Mouse (Mus musculus) MEL (cell line): Measurements from ENCODE around the gene Sptssa.

Source experiments
- CTCF ChIP-seq, 3 experiments: IDR thresholded peaks in 2 of 3; conservative IDR thresholded peaks in 1 of 3; 2 replicates each; pipeline ENCODE4 v1.5.1; 2011 to 2012; ENCODE audit warnings: low read length in 3 of 3, low read depth in 2 of 3, mild to moderate bottlenecking in 2 of 3, improper control_type of control experiment in 1 of 3, inconsistent platforms in 1 of 3, mixed read lengths in 1 of 3, moderate library complexity in 1 of 3; ENCODE audit not compliant: control insufficient read depth in 1 of 3, insufficient read depth in 1 of 3, poor library complexity in 1 of 3, severe bottlenecking in 1 of 3
- E2F4 ChIP-seq: IDR thresholded peaks from 2 replicates; pipeline ENCODE4 v1.6.1; 2011; ENCODE audit warnings: low read depth, low read length, improper control_type of control experiment, borderline replicate concordance
- EP300 ChIP-seq, 2 experiments: IDR thresholded peaks; 2 replicates each; pipeline ENCODE4 v1.6.1; 2011; ENCODE audit warnings: improper control_type of control experiment in 2 of 2, low read length in 2 of 2, low read depth in 1 of 2, mild to moderate bottlenecking in 1 of 2
- HCFC1 ChIP-seq: IDR thresholded peaks from 2 replicates; pipeline ENCODE4 v1.6.1; 2012; ENCODE audit warnings: low read depth, mild to moderate bottlenecking, inconsistent platforms, low read length, improper control_type of control experiment, moderate library complexity
- MAX ChIP-seq: IDR thresholded peaks from 2 replicates; pipeline ENCODE4 v1.6.1; 2011; ENCODE audit warnings: low read length, improper control_type of control experiment
- POLR2A ChIP-seq, 2 experiments: IDR thresholded peaks; 2 replicates each; pipeline ENCODE4 v1.6.1; 2011 to 2012; ENCODE audit warnings: low read length in 2 of 2, mild to moderate bottlenecking in 2 of 2, control low read depth in 1 of 2, improper control_type of control experiment in 1 of 2, low read depth in 1 of 2, moderate library complexity in 1 of 2; ENCODE audit not compliant: control insufficient read depth in 1 of 2, insufficient read depth in 1 of 2, poor library complexity in 1 of 2
- ZC3H11A ChIP-seq: IDR thresholded peaks from 2 replicates; pipeline ENCODE4 v1.6.1; 2012; ENCODE audit warnings: low read depth, mild to moderate bottlenecking, inconsistent platforms, low read length, improper control_type of control experiment

- peak; percentile 80 for TF ChIP-seq HCFC1
- TF ChIP-seq E2F4, result no peak
- no peak for TF ChIP-seq CTCF (IDR thresholded peaks at IDR 0.05 in 2 of 3, conservative IDR thresholded peaks at IDR 0.05 in 1 of 3; ENCODE audit: control insufficient read depth in 1 of 3, insufficient read depth in 1 of 3, low read depth in 2 of 3, low read length in 3 of 3, poor library complexity in 1 of 3, severe bottlenecking in 1 of 3)
- TF ChIP-seq ZC3H11A, result no peak
- TF ChIP-seq EP300 (IDR thresholded peaks at IDR 0.05; ENCODE audit: low read depth in 1 of 2, low read length in 2 of 2), result no peak
- no peak for TF ChIP-seq MAX
- peak; percentile 99 for TF ChIP-seq POLR2A (IDR thresholded peaks at IDR 0.05; ENCODE audit: control insufficient read depth in 1 of 2, insufficient read depth in 1 of 2, low read depth in 1 of 2, low read length in 2 of 2, poor library complexity in 1 of 2)
Observed at GRCm38 (mm10) chr12:54696242-54697002, 40.0 kb upstream of the Sptssa start.
